Mouse (Mus musculus) myocyte (in vitro differentiated cells): ENCODE data around the gene Cmas.

Source experiments
- CEBPB ChIP-seq: IDR thresholded peaks from 2 replicates; pipeline ENCODE4 v1.6.1; 2011; ENCODE audit warnings: mild to moderate bottlenecking, moderate library complexity; ENCODE audit not compliant: poor library complexity, insufficient read depth, severe bottlenecking
- E2F4 ChIP-seq: IDR thresholded peaks from one replicate; pipeline ENCODE4 v1.6.1; 2011; ENCODE audit warnings: mild to moderate bottlenecking, control low read depth, moderate library complexity; ENCODE audit not compliant: insufficient read depth
- MAX ChIP-seq: IDR thresholded peaks from one replicate; pipeline ENCODE4 v1.6.1; 2011; ENCODE audit warnings: low read depth, mild to moderate bottlenecking, control low read depth
- MYOD1 ChIP-seq, 3 experiments: IDR thresholded peaks; one replicate each; pipeline ENCODE4 v1.6.1; 2011; ENCODE audit warnings: control low read depth in 2 of 3, low read depth in 2 of 3, mild to moderate bottlenecking in 2 of 3, moderate library complexity in 1 of 3; ENCODE audit not compliant: insufficient read length in 2 of 3, control insufficient read depth in 1 of 3
- MYOG ChIP-seq, 3 experiments: IDR thresholded peaks; one replicate each; pipeline ENCODE4 v1.6.1; 2011; ENCODE audit warnings: control low read depth in 2 of 3, low read depth in 2 of 3, mild to moderate bottlenecking in 2 of 3; ENCODE audit not compliant: insufficient read length in 2 of 3, control insufficient read depth in 1 of 3, insufficient read depth in 1 of 3
- POLR2A ChIP-seq: IDR thresholded peaks from one replicate; pipeline ENCODE4 v1.6.1; 2011; ENCODE audit warnings: low read depth, mild to moderate bottlenecking, control low read depth, moderate library complexity; ENCODE audit not compliant: insufficient read length
- POLR2AphosphoS2 ChIP-seq: IDR thresholded peaks from one replicate; pipeline ENCODE4 v1.6.1; 2011; ENCODE audit warnings: low read depth, control low read depth; ENCODE audit not compliant: insufficient read length
- REST ChIP-seq: IDR thresholded peaks from one replicate; pipeline ENCODE4 v1.6.1; 2011; ENCODE audit warnings: mild to moderate bottlenecking, control low read depth, moderate library complexity; ENCODE audit not compliant: insufficient read depth, insufficient read length
- SRF ChIP-seq: IDR thresholded peaks from one replicate; pipeline ENCODE4 v1.6.1; 2011; ENCODE audit warnings: low read depth; ENCODE audit not compliant: control insufficient read depth, insufficient read length
- TCF12 ChIP-seq: IDR thresholded peaks from one replicate; pipeline ENCODE4 v1.6.1; 2011; ENCODE audit warnings: mild to moderate bottlenecking, control low read depth; ENCODE audit not compliant: poor library complexity, insufficient read depth, severe bottlenecking
- TCF3 ChIP-seq: IDR thresholded peaks from one replicate; pipeline ENCODE4 v1.6.1; 2011; ENCODE audit warnings: low read depth, control low read depth; ENCODE audit not compliant: insufficient read length
- USF1 ChIP-seq: IDR thresholded peaks from one replicate; pipeline ENCODE4 v1.6.1; 2011; ENCODE audit warnings: low read depth, mild to moderate bottlenecking, control low read depth, moderate library complexity

DNA sequence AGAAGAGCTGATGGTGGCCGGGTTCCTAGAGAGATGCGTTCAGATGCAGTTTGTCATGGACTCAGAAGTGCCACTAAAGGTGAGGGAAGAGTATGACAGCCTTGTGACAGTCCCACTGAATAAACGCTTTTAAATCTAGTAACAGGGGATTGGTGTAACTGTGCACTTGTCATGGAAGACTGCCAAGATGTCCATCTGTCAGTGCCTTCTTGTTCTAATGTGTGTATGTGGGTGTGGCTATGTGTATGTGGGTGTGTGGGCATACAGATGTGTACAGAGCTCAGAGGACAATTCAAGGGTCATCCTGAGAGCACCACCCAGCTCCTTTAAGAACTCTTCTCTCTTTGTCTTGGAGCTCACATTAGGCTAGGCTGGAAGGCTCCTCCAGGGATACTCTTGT is 59.0 kb downstream of the Cmas start:
- no peak for TF ChIP-seq POLR2A
- no peak for TF ChIP-seq E2F4
- TF ChIP-seq MYOD1 (IDR thresholded peaks at IDR 0.05; ENCODE audit: control insufficient read depth in 1 of 3, insufficient read length in 2 of 3, low read depth in 2 of 3), result no peak
- no peak for TF ChIP-seq USF1
- no peak for TF ChIP-seq MAX
- TF ChIP-seq CEBPB, result no peak
- TF ChIP-seq TCF12, result no peak
- no peak for TF ChIP-seq POLR2AphosphoS2
- TF ChIP-seq REST, result no peak
- TF ChIP-seq TCF3, result no peak
- TF ChIP-seq MYOG (IDR thresholded peaks at IDR 0.05; ENCODE audit: control insufficient read depth in 1 of 3, insufficient read depth in 1 of 3, insufficient read length in 2 of 3, low read depth in 2 of 3), result no peak
- no peak for TF ChIP-seq SRF
